Mouse (Mus musculus): Measurements from ENCODE around the gene Smoc1. TPM values are rescaled to one million over a fixed set of nuclear protein-coding genes. Genes with fewer than 3 reads are reported as not detected.

Gene Smoc1
- polyA plus RNA-seq, 1 experiment: 0.19 TPM

GRCm38 (mm10) chr12:81034042-81034417 is 7.4 kb downstream of the Smoc1 start:
- TF ChIP-seq E2F4 (IDR thresholded peaks at IDR 0.05; ENCODE audit: insufficient read depth) (no peak), TCF12 (IDR thresholded peaks at IDR 0.05; ENCODE audit: insufficient read depth, poor library complexity, severe bottlenecking) (no peak), TCF3 (IDR thresholded peaks at IDR 0.05; ENCODE audit: insufficient read length, low read depth) (no peak), MYOG (IDR thresholded peaks at IDR 0.05; ENCODE audit: control insufficient read depth in 1 of 3, insufficient read depth in 1 of 3, insufficient read length in 2 of 3, low read depth in 2 of 3) (no peak), POLR2AphosphoS2 (IDR thresholded peaks at IDR 0.05; ENCODE audit: insufficient read length, low read depth) (no peak), SRF (IDR thresholded peaks at IDR 0.05; ENCODE audit: control insufficient read depth, insufficient read length, low read depth) (no peak), POLR2A (IDR thresholded peaks at IDR 0.05; ENCODE audit: insufficient read length, low read depth) (no peak), CEBPB (IDR thresholded peaks at IDR 0.05; ENCODE audit: insufficient read depth, poor library complexity, severe bottlenecking) (no peak), MAX (IDR thresholded peaks at IDR 0.05; ENCODE audit: low read depth) (no peak), USF1 (IDR thresholded peaks at IDR 0.05; ENCODE audit: low read depth) (no peak), MYOD1 (IDR thresholded peaks at IDR 0.05; ENCODE audit: control insufficient read depth in 1 of 3, insufficient read length in 2 of 3, low read depth in 2 of 3) (no peak), REST (IDR thresholded peaks at IDR 0.05; ENCODE audit: insufficient read depth, insufficient read length) (no peak)
- no peaks in the 10 kb centered on the region for H3K36me3 ChIP-seq (ENCODE audit: control insufficient read depth, insufficient read depth)
- H3K79me2 ChIP-seq (ENCODE audit: control insufficient read depth, insufficient read depth): no peaks in the 10 kb centered on the region
- no peak overlapping the region for H3K4me3 ChIP-seq
- H3K27me3 ChIP-seq (ENCODE audit: control insufficient read depth, insufficient read depth, insufficient read length): peaks cover 30% of the 10 kb centered on the region
- H3ac ChIP-seq (ENCODE audit: control insufficient read depth, insufficient read length): no peak overlapping the region
- H3K4me2 ChIP-seq (ENCODE audit: low read depth): no peak overlapping the region

DNA sequence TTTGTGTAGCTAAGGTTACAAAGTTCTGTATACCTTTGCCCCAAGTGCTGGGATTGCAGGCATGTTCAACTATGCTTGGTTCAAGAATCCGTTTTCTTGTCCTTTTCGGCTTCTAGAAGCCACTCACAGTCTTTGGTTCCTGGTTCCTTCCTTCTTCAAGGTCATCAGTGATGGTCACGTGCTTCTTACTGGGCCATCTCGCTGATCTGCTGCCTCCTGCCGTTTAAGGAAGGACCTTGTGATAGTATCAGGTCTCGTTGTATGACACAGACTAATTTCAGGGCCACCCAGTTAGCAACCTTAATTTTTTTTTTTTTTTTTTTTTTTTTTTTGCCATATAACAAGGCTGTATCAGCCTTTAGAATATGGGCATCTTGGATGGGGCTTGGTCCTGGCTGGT is 9.2 kb downstream of the Smoc1 start:
- Histone ChIP-seq H3K4me2 (ENCODE audit: low read depth) (no peak overlapping the region), H3K79me2 (ENCODE audit: control insufficient read depth, insufficient read depth) (no peaks in the 10 kb centered on the region), H3ac (ENCODE audit: control insufficient read depth, insufficient read length) (no peak overlapping the region), H3K4me3 (no peak overlapping the region), H3K36me3 (ENCODE audit: control insufficient read depth, insufficient read depth) (no peaks in the 10 kb centered on the region), H3K27me3 (ENCODE audit: control insufficient read depth, insufficient read depth, insufficient read length) (peaks cover 32% of the 10 kb centered on the region)
- no peak for TF ChIP-seq SRF (IDR thresholded peaks at IDR 0.05; ENCODE audit: control insufficient read depth, insufficient read length, low read depth)
- TF ChIP-seq MAX (IDR thresholded peaks at IDR 0.05; ENCODE audit: low read depth): no peak
- TF ChIP-seq POLR2A (IDR thresholded peaks at IDR 0.05; ENCODE audit: insufficient read length, low read depth): no peak
- TF ChIP-seq E2F4 (IDR thresholded peaks at IDR 0.05; ENCODE audit: insufficient read depth): no peak
- no peak for TF ChIP-seq CEBPB (IDR thresholded peaks at IDR 0.05; ENCODE audit: insufficient read depth, poor library complexity, severe bottlenecking)
- TF ChIP-seq TCF3 (IDR thresholded peaks at IDR 0.05; ENCODE audit: insufficient read length, low read depth): no peak
- no peak for TF ChIP-seq POLR2AphosphoS2 (IDR thresholded peaks at IDR 0.05; ENCODE audit: insufficient read length, low read depth)
- no peak for TF ChIP-seq TCF12 (IDR thresholded peaks at IDR 0.05; ENCODE audit: insufficient read depth, poor library complexity, severe bottlenecking)
- TF ChIP-seq REST (IDR thresholded peaks at IDR 0.05; ENCODE audit: insufficient read depth, insufficient read length): no peak

GRCm38 (mm10) chr12:81043616-81044015 is 17.0 kb downstream of the Smoc1 start:
- Histone ChIP-seq H3K4me3 (no peak overlapping the region), H3K27me3 (ENCODE audit: control insufficient read depth, insufficient read depth, insufficient read length) (peaks cover 42% of the 10 kb centered on the region), H3ac (ENCODE audit: control insufficient read depth, insufficient read length) (no peak overlapping the region), H3K36me3 (ENCODE audit: control insufficient read depth, insufficient read depth) (no peaks in the 10 kb centered on the region), H3K79me2 (ENCODE audit: control insufficient read depth, insufficient read depth) (no peaks in the 10 kb centered on the region), H3K4me2 (ENCODE audit: low read depth) (no peak overlapping the region)
- TF ChIP-seq MAX (IDR thresholded peaks at IDR 0.05; ENCODE audit: low read depth): no peak
- no peak for TF ChIP-seq MYOD1 (IDR thresholded peaks at IDR 0.05; ENCODE audit: control insufficient read depth in 1 of 3, insufficient read length in 2 of 3, low read depth in 2 of 3)
- no peak for TF ChIP-seq CEBPB (IDR thresholded peaks at IDR 0.05; ENCODE audit: insufficient read depth, poor library complexity, severe bottlenecking)
- no peak for TF ChIP-seq SRF (IDR thresholded peaks at IDR 0.05; ENCODE audit: control insufficient read depth, insufficient read length, low read depth)
- no peak for TF ChIP-seq POLR2A (IDR thresholded peaks at IDR 0.05; ENCODE audit: insufficient read length, low read depth)
- TF ChIP-seq USF1 (IDR thresholded peaks at IDR 0.05; ENCODE audit: low read depth): no peak
- no peak for TF ChIP-seq POLR2AphosphoS2 (IDR thresholded peaks at IDR 0.05; ENCODE audit: insufficient read length, low read depth)
- no peak for TF ChIP-seq E2F4 (IDR thresholded peaks at IDR 0.05; ENCODE audit: insufficient read depth)
- no peak for TF ChIP-seq TCF3 (IDR thresholded peaks at IDR 0.05; ENCODE audit: insufficient read length, low read depth)
- no peak for TF ChIP-seq REST (IDR thresholded peaks at IDR 0.05; ENCODE audit: insufficient read depth, insufficient read length)
- no peak for TF ChIP-seq MYOG (IDR thresholded peaks at IDR 0.05; ENCODE audit: control insufficient read depth in 1 of 3, insufficient read depth in 1 of 3, insufficient read length in 2 of 3, low read depth in 2 of 3)
- TF ChIP-seq TCF12 (IDR thresholded peaks at IDR 0.05; ENCODE audit: insufficient read depth, poor library complexity, severe bottlenecking): no peak

GRCm38 (mm10) chr12:81046926-81047325 is 20.3 kb downstream of the Smoc1 start:
- no peaks in the 10 kb centered on the region for H3K36me3 ChIP-seq (ENCODE audit: control insufficient read depth, insufficient read depth)
- no peak overlapping the region for H3K4me3 ChIP-seq
- no peak overlapping the region for H3ac ChIP-seq (ENCODE audit: control insufficient read depth, insufficient read length)
- no peaks in the 10 kb centered on the region for H3K79me2 ChIP-seq (ENCODE audit: control insufficient read depth, insufficient read depth)
- H3K4me2 ChIP-seq (ENCODE audit: low read depth): no peak overlapping the region
- no peak for TF ChIP-seq MYOD1 (IDR thresholded peaks at IDR 0.05; ENCODE audit: control insufficient read depth in 1 of 3, insufficient read length in 2 of 3, low read depth in 2 of 3)
- no peak for TF ChIP-seq TCF12 (IDR thresholded peaks at IDR 0.05; ENCODE audit: insufficient read depth, poor library complexity, severe bottlenecking)
- TF ChIP-seq MAX (IDR thresholded peaks at IDR 0.05; ENCODE audit: low read depth): no peak
- no peak for TF ChIP-seq E2F4 (IDR thresholded peaks at IDR 0.05; ENCODE audit: insufficient read depth)
- TF ChIP-seq POLR2A (IDR thresholded peaks at IDR 0.05; ENCODE audit: insufficient read length, low read depth): no peak
- no peak for TF ChIP-seq REST (IDR thresholded peaks at IDR 0.05; ENCODE audit: insufficient read depth, insufficient read length)
- no peak for TF ChIP-seq TCF3 (IDR thresholded peaks at IDR 0.05; ENCODE audit: insufficient read length, low read depth)
- no peak for TF ChIP-seq CEBPB (IDR thresholded peaks at IDR 0.05; ENCODE audit: insufficient read depth, poor library complexity, severe bottlenecking)
- no peak for TF ChIP-seq MYOG (IDR thresholded peaks at IDR 0.05; ENCODE audit: control insufficient read depth in 1 of 3, insufficient read depth in 1 of 3, insufficient read length in 2 of 3, low read depth in 2 of 3)
- peaks cover 25% of the 10 kb centered on the region for H3K27me3 ChIP-seq (ENCODE audit: control insufficient read depth, insufficient read depth, insufficient read length)

- no peak overlapping the region for H3K4me3 ChIP-seq
- TF ChIP-seq POLR2AphosphoS2 (IDR thresholded peaks at IDR 0.05; ENCODE audit: insufficient read length, low read depth) (no peak), MYOG (IDR thresholded peaks at IDR 0.05; ENCODE audit: control insufficient read depth in 1 of 3, insufficient read depth in 1 of 3, insufficient read length in 2 of 3, low read depth in 2 of 3) (no peak), MYOD1 (IDR thresholded peaks at IDR 0.05; ENCODE audit: control insufficient read depth in 1 of 3, insufficient read length in 2 of 3, low read depth in 2 of 3) (no peak), TCF3 (IDR thresholded peaks at IDR 0.05; ENCODE audit: insufficient read length, low read depth) (no peak), POLR2A (IDR thresholded peaks at IDR 0.05; ENCODE audit: insufficient read length, low read depth) (no peak), E2F4 (IDR thresholded peaks at IDR 0.05; ENCODE audit: insufficient read depth) (no peak), REST (IDR thresholded peaks at IDR 0.05; ENCODE audit: insufficient read depth, insufficient read length) (no peak), USF1 (IDR thresholded peaks at IDR 0.05; ENCODE audit: low read depth) (no peak), MAX (IDR thresholded peaks at IDR 0.05; ENCODE audit: low read depth) (no peak), SRF (IDR thresholded peaks at IDR 0.05; ENCODE audit: control insufficient read depth, insufficient read length, low read depth) (no peak), TCF12 (IDR thresholded peaks at IDR 0.05; ENCODE audit: insufficient read depth, poor library complexity, severe bottlenecking) (no peak), CEBPB (IDR thresholded peaks at IDR 0.05; ENCODE audit: insufficient read depth, poor library complexity, severe bottlenecking) (no peak)
These were observed 23.1 kb downstream of the Smoc1 start for GRCm38 (mm10) chr12:81049661-81050060.

More at GRCm38 (mm10) chr12:81049661-81050060, 23.1 kb downstream of the Smoc1 start:
- H3K4me2 ChIP-seq (ENCODE audit: low read depth): no peak overlapping the region
- H3K27me3 ChIP-seq (ENCODE audit: control insufficient read depth, insufficient read depth, insufficient read length): peaks cover 14% of the 10 kb centered on the region
- H3K36me3 ChIP-seq (ENCODE audit: control insufficient read depth, insufficient read depth): no peaks in the 10 kb centered on the region
- no peaks in the 10 kb centered on the region for H3K79me2 ChIP-seq (ENCODE audit: control insufficient read depth, insufficient read depth)
- H3ac ChIP-seq (ENCODE audit: control insufficient read depth, insufficient read length): no peak overlapping the region
